Mouse (Mus musculus): ENCODE measurements around the gene Rgs9. TPM values are rescaled to one million over a fixed set of nuclear protein-coding genes. Genes with fewer than 3 reads are reported as not detected.

The Rgs9 gene
- 1.1 TPM for polyA plus RNA-seq (2014; fragmentation: Illumina TruSeq; extraction: RNeasy Lipid Tissue Mini Kit (QIAGEN cat#74804); ENCODE audit: low read depth, low replicate concordance)

GRCm38 (mm10) chr11:109297710-109298375 is at the start of gene Rgs9:
TSS of gene Rgs9 (minus strand) at chr11:109298129.

Other genes with a start within 250 kb of the Rgs9 start
- gene E030025P04Rik, start 153.8 kb downstream of the Rgs9 start, polyA plus RNA-seq (2014; fragmentation: Illumina TruSeq; extraction: RNeasy Lipid Tissue Mini Kit (QIAGEN cat#74804); ENCODE audit: low read depth, low replicate concordance), result not detected
- 45.8 TPM for gene Gna13, start 64.7 kb upstream of the Rgs9 start, polyA plus RNA-seq (2014; fragmentation: Illumina TruSeq; extraction: RNeasy Lipid Tissue Mini Kit (QIAGEN cat#74804); ENCODE audit: low read depth, low replicate concordance)
- gene 9930022D16Rik, start 115.8 kb upstream of the Rgs9 start, polyA plus RNA-seq (2014; fragmentation: Illumina TruSeq; extraction: RNeasy Lipid Tissue Mini Kit (QIAGEN cat#74804); ENCODE audit: low read depth, low replicate concordance), result not detected
- 42.8 TPM for gene Amz2, start 127.8 kb upstream of the Rgs9 start, polyA plus RNA-seq (2014; fragmentation: Illumina TruSeq; extraction: RNeasy Lipid Tissue Mini Kit (QIAGEN cat#74804); ENCODE audit: low read depth, low replicate concordance)
- 18.5 TPM for gene Arsg, start 175.2 kb upstream of the Rgs9 start, polyA plus RNA-seq (2014; fragmentation: Illumina TruSeq; extraction: RNeasy Lipid Tissue Mini Kit (QIAGEN cat#74804); ENCODE audit: low read depth, low replicate concordance)
- 10.7 TPM for gene Slc16a6, start 175.5 kb upstream of the Rgs9 start, polyA plus RNA-seq (2014; fragmentation: Illumina TruSeq; extraction: RNeasy Lipid Tissue Mini Kit (QIAGEN cat#74804); ENCODE audit: low read depth, low replicate concordance)